Mouse (Mus musculus): ENCODE results near the gene Gucy1b1. TPM values are rescaled to one million over a fixed set of nuclear protein-coding genes. Genes with fewer than 3 reads are reported as not detected.

The Gucy1b1 gene
- polyA plus RNA-seq, 1 experiment from 2014 or later = 51.7 TPM

GRCm38 (mm10) chr3:82014148-82014703, 60.3 kb downstream of the Gucy1b1 start:
- WGBS = 40% methylated on average over 7 of the region's 7 CpGs

GRCm38 (mm10) chr3:82007002-82007401, 67.5 kb downstream of the Gucy1b1 start:
- Histone ChIP-seq H3K27me3 (ENCODE audit: control insufficient read depth, insufficient read depth, low read length) (no peaks in the 10 kb centered on the region), H3K9ac (no peak overlapping the region), H3K4me3 (replicated peaks; ENCODE audit: low read length) (no peak overlapping the region), H3K4me2 (replicated peaks) (no peak overlapping the region), H3K27ac (no peak overlapping the region), H3K9me3 (ENCODE audit: control insufficient read depth, low read length) (no peaks in the 10 kb centered on the region), H3K4me1 (replicated peaks; ENCODE audit: control insufficient read depth, insufficient read depth, low read length) (no peaks in the 10 kb centered on the region), H3K36me3 (replicated peaks; ENCODE audit: control insufficient read depth, insufficient read depth) (no peaks in the 10 kb centered on the region)
- 88% methylated on average over 1 of the region's 1 CpGs for WGBS
- no peak for DNase-seq (ENCODE audit: low spot score)
- no peak for ATAC-seq (ENCODE audit: low FRiP score)

More at GRCm38 (mm10) chr3:82014148-82014703, 60.3 kb downstream of the Gucy1b1 start:
- DNase-seq (ENCODE audit: low spot score) = no peak
- no peak for ATAC-seq (ENCODE audit: low FRiP score)
- Histone ChIP-seq H3K4me3 (replicated peaks; ENCODE audit: low read length) (no peak overlapping the region), H3K27ac (no peak overlapping the region), H3K4me1 (replicated peaks; ENCODE audit: control insufficient read depth, insufficient read depth, low read length) (no peaks in the 10 kb centered on the region), H3K9me3 (ENCODE audit: control insufficient read depth, low read length) (no peaks in the 10 kb centered on the region), H3K27me3 (ENCODE audit: control insufficient read depth, insufficient read depth, low read length) (no peaks in the 10 kb centered on the region), H3K9ac (no peak overlapping the region), H3K4me2 (replicated peaks) (no peak overlapping the region), H3K36me3 (replicated peaks; ENCODE audit: control insufficient read depth, insufficient read depth) (no peaks in the 10 kb centered on the region)

- 4% methylated on average over 1 of the region's 1 CpGs for WGBS
- ATAC-seq (ENCODE audit: low FRiP score) (no peak), DNase-seq (ENCODE audit: low spot score) (peak; percentile 81)
- Histone ChIP-seq H3K27ac (no peak overlapping the region), H3K9ac (no peak overlapping the region), H3K36me3 (replicated peaks; ENCODE audit: control insufficient read depth, insufficient read depth) (no peaks in the 10 kb centered on the region), H3K9me3 (ENCODE audit: control insufficient read depth, low read length) (no peaks in the 10 kb centered on the region), H3K4me3 (replicated peaks; ENCODE audit: low read length) (no peak overlapping the region), H3K27me3 (ENCODE audit: control insufficient read depth, insufficient read depth, low read length) (no peaks in the 10 kb centered on the region), H3K4me1 (replicated peaks; ENCODE audit: control insufficient read depth, insufficient read depth, low read length) (0 out of 2 replicates have a peak, but pooled peaks cover 5% of the 10 kb centered on the region), H3K4me2 (replicated peaks) (no peak overlapping the region)
These were observed 78.5 kb downstream of the Gucy1b1 start for GRCm38 (mm10) chr3:81995988-81996387.

DNA sequence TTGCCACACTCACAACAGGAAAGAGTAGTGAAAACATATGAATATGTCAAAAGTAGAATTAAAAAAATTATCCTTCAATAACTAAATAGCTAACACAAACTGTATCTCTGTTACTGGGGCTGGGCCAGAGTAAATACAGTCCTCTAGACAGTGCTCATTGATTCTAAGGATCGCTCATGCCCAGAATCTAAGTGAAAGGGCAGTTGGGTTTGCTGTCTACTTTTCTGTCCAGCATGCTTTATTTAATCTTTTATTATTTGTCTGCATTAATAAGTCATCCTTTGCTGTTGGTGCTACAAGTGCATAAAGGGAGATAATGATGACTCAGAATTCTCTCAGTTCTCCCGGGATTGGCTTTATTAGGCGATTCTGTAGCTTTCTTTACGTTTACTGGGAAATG, 79.1 kb downstream of the Gucy1b1 start:
- no peak overlapping the region for H3K4me2 ChIP-seq (replicated peaks)
- no peaks in the 10 kb centered on the region for H3K36me3 ChIP-seq (replicated peaks; ENCODE audit: control insufficient read depth, insufficient read depth)
- 0 out of 2 replicates have a peak, but pooled peaks cover 5% of the 10 kb centered on the region for H3K4me1 ChIP-seq (replicated peaks; ENCODE audit: control insufficient read depth, insufficient read depth, low read length)
- no peak overlapping the region for H3K27ac ChIP-seq
- H3K4me3 ChIP-seq (replicated peaks; ENCODE audit: low read length) = no peak overlapping the region
- DNase-seq (ENCODE audit: low spot score) (no peak), ATAC-seq (ENCODE audit: low FRiP score) (no peak)
- no peaks in the 10 kb centered on the region for H3K27me3 ChIP-seq (ENCODE audit: control insufficient read depth, insufficient read depth, low read length)
- 34% methylated on average over 4 of the region's 4 CpGs for WGBS
- H3K9ac ChIP-seq = no peak overlapping the region
- no peaks in the 10 kb centered on the region for H3K9me3 ChIP-seq (ENCODE audit: control insufficient read depth, low read length)

- WGBS = 68% methylated on average over 3 of the region's 3 CpGs
- H3K4me2 ChIP-seq (replicated peaks) = no peak overlapping the region
These were observed 84.0 kb downstream of the Gucy1b1 start for GRCm38 (mm10) chr3:81990531-81990930.

GRCm38 (mm10) chr3:81989692-81990141, 84.8 kb downstream of the Gucy1b1 start:
- DNase-seq (ENCODE audit: low spot score) (no peak), ATAC-seq (ENCODE audit: low FRiP score) (no peak)
- Histone ChIP-seq H3K36me3 (replicated peaks; ENCODE audit: control insufficient read depth, insufficient read depth) (no peaks in the 10 kb centered on the region), H3K27me3 (ENCODE audit: control insufficient read depth, insufficient read depth, low read length) (no peaks in the 10 kb centered on the region), H3K27ac (no peak overlapping the region), H3K4me1 (replicated peaks; ENCODE audit: control insufficient read depth, insufficient read depth, low read length) (no peaks in the 10 kb centered on the region), H3K9ac (no peak overlapping the region), H3K4me2 (replicated peaks) (no peak overlapping the region), H3K9me3 (ENCODE audit: control insufficient read depth, low read length) (no peaks in the 10 kb centered on the region), H3K4me3 (replicated peaks; ENCODE audit: low read length) (no peak overlapping the region)
- 58% methylated on average over 2 of the region's 2 CpGs for WGBS

More at GRCm38 (mm10) chr3:81990531-81990930, 84.0 kb downstream of the Gucy1b1 start:
- Histone ChIP-seq H3K4me1 (replicated peaks; ENCODE audit: control insufficient read depth, insufficient read depth, low read length) (no peaks in the 10 kb centered on the region), H3K27me3 (ENCODE audit: control insufficient read depth, insufficient read depth, low read length) (no peaks in the 10 kb centered on the region), H3K9ac (no peak overlapping the region), H3K4me3 (replicated peaks; ENCODE audit: low read length) (no peak overlapping the region), H3K27ac (no peak overlapping the region), H3K36me3 (replicated peaks; ENCODE audit: control insufficient read depth, insufficient read depth) (no peaks in the 10 kb centered on the region), H3K9me3 (ENCODE audit: control insufficient read depth, low read length) (no peaks in the 10 kb centered on the region)
- DNase-seq (ENCODE audit: low spot score) (no peak), ATAC-seq (ENCODE audit: low FRiP score) (no peak)

- no peak for ATAC-seq (ENCODE audit: low FRiP score)
These were observed 86.9 kb downstream of the Gucy1b1 start for GRCm38 (mm10) chr3:81987628-81988027.

DNA sequence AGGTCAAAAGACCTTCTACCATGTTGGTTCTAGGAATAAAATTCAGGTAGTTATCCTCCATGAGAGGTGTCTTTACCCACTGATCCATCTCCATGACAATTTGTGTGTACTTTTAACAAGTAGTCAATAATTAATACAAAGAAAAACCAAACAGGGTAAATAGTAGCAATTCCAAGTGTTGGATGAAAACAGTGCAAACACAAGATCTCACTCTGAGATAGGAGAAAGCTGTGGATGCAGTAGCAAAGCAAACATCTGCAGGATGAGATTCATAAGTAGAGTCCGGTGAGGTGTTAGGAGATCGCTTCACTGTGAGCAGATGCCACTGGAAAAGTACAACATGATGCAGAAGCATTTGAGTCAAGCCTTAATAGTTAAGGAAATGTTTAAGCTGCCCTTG, 88.4 kb downstream of the Gucy1b1 start:
- no peak for DNase-seq (ENCODE audit: low spot score)
- no peaks in the 10 kb centered on the region for H3K9me3 ChIP-seq (ENCODE audit: control insufficient read depth, low read length)
- WGBS = 97% methylated on average over 2 of the region's 2 CpGs
- no peaks in the 10 kb centered on the region for H3K4me1 ChIP-seq (replicated peaks; ENCODE audit: control insufficient read depth, insufficient read depth, low read length)
- H3K36me3 ChIP-seq (replicated peaks; ENCODE audit: control insufficient read depth, insufficient read depth) = no peaks in the 10 kb centered on the region
- no peak overlapping the region for H3K4me3 ChIP-seq (replicated peaks; ENCODE audit: low read length)
- ATAC-seq (ENCODE audit: low FRiP score) = no peak
- no peak overlapping the region for H3K4me2 ChIP-seq (replicated peaks)
- no peak overlapping the region for H3K27ac ChIP-seq
- no peaks in the 10 kb centered on the region for H3K27me3 ChIP-seq (ENCODE audit: control insufficient read depth, insufficient read depth, low read length)
- H3K9ac ChIP-seq = no peak overlapping the region

More at GRCm38 (mm10) chr3:81987628-81988027, 86.9 kb downstream of the Gucy1b1 start:
- WGBS = 97% methylated on average over 3 of the region's 3 CpGs
- H3K4me3 ChIP-seq (replicated peaks; ENCODE audit: low read length) = no peak overlapping the region
- no peak for DNase-seq (ENCODE audit: low spot score)
- H3K4me2 ChIP-seq (replicated peaks) = no peak overlapping the region
- no peaks in the 10 kb centered on the region for H3K27me3 ChIP-seq (ENCODE audit: control insufficient read depth, insufficient read depth, low read length)
- no peak overlapping the region for H3K27ac ChIP-seq
- H3K9me3 ChIP-seq (ENCODE audit: control insufficient read depth, low read length) = no peaks in the 10 kb centered on the region
- no peak overlapping the region for H3K9ac ChIP-seq
- no peaks in the 10 kb centered on the region for H3K4me1 ChIP-seq (replicated peaks; ENCODE audit: control insufficient read depth, insufficient read depth, low read length)
- no peaks in the 10 kb centered on the region for H3K36me3 ChIP-seq (replicated peaks; ENCODE audit: control insufficient read depth, insufficient read depth)

GRCm38 (mm10) chr3:81985100-81985499, 89.4 kb downstream of the Gucy1b1 start:
- ATAC-seq (ENCODE audit: low FRiP score) (no peak), DNase-seq (ENCODE audit: low spot score) (no peak)
- Histone ChIP-seq H3K4me1 (replicated peaks; ENCODE audit: control insufficient read depth, insufficient read depth, low read length) (no peaks in the 10 kb centered on the region), H3K9ac (no peak overlapping the region), H3K9me3 (ENCODE audit: control insufficient read depth, low read length) (no peaks in the 10 kb centered on the region), H3K27me3 (ENCODE audit: control insufficient read depth, insufficient read depth, low read length) (no peaks in the 10 kb centered on the region), H3K36me3 (replicated peaks; ENCODE audit: control insufficient read depth, insufficient read depth) (no peaks in the 10 kb centered on the region), H3K27ac (no peak overlapping the region), H3K4me2 (replicated peaks) (no peak overlapping the region), H3K4me3 (replicated peaks; ENCODE audit: low read length) (no peak overlapping the region)
- WGBS = 48% methylated on average over 1 of the region's 1 CpGs

All from hindbrain, embryonic 14.5 days (tissue).